Mouse (Mus musculus) liver, postnatal 0 days (tissue): ENCODE measurements around the gene Fam240a.

Experiments used
- CTCF ChIP-seq: sonication (generic); IDR thresholded peaks from 2 replicates; pipeline ENCODE4 v1.5.1; 2016; ENCODE audit warnings: antibody characterized with exemption, low read depth
- EP300 ChIP-seq: IDR thresholded peaks from 2 replicates; pipeline ENCODE4 v1.6.1; 2016; ENCODE audit warnings: antibody characterized with exemption, low read depth, mild to moderate bottlenecking

DNA sequence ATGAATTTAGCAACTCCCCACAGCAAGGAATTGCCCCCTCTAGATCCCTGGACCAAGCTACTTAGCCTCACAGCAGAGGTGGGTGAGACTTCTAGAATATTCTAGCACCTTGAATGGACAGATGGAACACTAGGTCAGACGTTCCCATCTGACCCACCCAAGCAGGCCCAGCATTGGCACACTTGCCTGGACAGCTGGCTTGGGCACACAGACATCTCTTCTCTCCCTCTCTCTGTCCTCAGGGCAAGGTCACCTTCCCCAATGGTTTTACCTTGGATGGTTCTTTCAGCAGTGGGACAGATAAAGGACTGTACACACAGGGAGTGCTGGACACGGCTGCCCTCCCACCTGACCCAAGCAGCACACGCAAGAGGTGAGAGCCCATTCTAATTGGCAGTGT, 24.1 kb downstream of the Fam240a start:
- no peak for TF ChIP-seq CTCF
- no peak for TF ChIP-seq EP300
